Mouse (Mus musculus): ENCODE measurements at regions not wholly inside any gene's neighbourhood (a gene's known extent, or its start where the extent isn't known, plus 50 kb on each side); places are given as distances from the start of the nearest gene placed in this dataset.
"Not testable (repeated sequence)": the region's sequence is repeated elsewhere in the genome, so short reads cannot be mapped to it uniquely, and the experiment has no call there.

DNA sequence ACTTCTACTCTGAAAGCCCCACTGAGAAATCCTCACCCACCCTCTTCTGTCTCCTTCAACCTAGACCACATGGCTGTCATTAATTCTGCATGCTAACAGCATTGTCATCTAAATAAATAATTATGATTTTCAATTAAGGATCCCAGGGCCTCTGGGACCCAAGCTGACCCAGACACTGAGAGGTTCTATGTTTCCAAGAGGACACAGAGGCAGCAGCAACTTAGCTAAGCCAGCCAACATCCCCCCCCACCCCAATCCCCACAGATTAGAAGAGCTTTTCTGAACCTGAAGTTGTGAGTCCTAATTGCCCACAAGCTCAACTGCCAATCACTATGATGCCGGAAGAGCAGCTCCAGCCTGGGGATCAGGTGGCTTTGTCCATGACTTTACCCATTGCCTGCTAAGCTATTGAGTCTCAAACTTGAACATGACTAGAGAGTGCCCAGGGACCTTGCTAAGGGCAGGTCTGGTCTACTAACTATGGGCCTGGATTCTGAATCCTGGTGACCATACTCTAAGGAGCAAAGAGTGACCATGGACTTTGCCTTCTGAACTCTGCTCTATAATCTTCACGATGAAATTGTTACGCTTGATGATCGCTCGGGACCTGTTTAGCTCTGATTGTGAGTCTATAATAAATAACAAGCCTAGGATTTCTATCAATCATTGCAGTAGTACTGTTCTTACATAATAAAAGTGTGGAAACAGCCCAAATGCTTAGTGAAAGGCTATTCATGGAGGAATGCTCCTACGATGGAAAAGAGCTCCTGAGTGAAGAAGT, 115.4 kb downstream of the Dmrta2 start:
- no peaks in the 10 kb centered on the region for H3K4me1 ChIP-seq (ENCODE audit: control insufficient read depth, insufficient read depth, low read length)
- 89% methylated on average over 6 of the region's 6 CpGs for WGBS

DNA sequence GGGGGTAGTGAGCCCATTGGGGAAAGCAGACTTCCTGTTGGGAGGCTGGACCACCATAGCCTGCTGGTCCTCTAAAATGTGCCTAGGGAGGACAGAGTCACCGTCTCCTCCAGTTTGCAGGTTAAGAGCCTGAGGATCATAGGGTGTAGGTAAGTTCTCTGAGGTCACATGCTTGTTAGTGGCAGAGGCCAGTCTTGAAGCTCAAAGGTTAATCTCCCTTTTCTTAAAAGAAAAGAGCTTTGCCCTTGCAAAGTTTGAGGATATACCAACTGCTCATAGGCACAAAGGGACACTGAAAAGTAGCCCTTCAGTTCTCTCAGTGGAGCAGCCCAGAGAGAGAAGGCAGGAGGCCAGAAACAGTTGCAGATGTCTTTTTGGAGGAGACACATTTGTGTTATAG, 116.7 kb downstream of the Dmrta2 start:
- WGBS: 88% methylated on average over 1 of the region's 1 CpGs
- H3K27ac ChIP-seq (replicated peaks; ENCODE audit: insufficient read depth, low read depth, low read length): no peak overlapping the region
- no peak for TF ChIP-seq CTCF (IDR thresholded peaks at IDR 0.05; ENCODE audit: low read depth, low read length)
- TF ChIP-seq POLR2A (IDR thresholded peaks at IDR 0.05; ENCODE audit: extremely low read depth, insufficient read depth, low read length): no peak
- H3K9ac ChIP-seq (ENCODE audit: low read depth, low read length): no peak overlapping the region
- no peaks in the 10 kb centered on the region for H3K36me3 ChIP-seq (ENCODE audit: control insufficient read depth, insufficient read depth, low read length)
- H3K79me2 ChIP-seq (ENCODE audit: control insufficient read depth, insufficient read depth, low read length): no peaks in the 10 kb centered on the region
- no peak for DNase-seq (ENCODE audit: extremely low read depth, low read depth, low spot score)
- no peak overlapping the region for H3K4me3 ChIP-seq (ENCODE audit: insufficient read depth, low read depth, low read length)
- H3K27me3 ChIP-seq (ENCODE audit: control insufficient read depth, insufficient read depth, low read length): no peaks in the 10 kb centered on the region
- no peaks in the 10 kb centered on the region for H3K4me1 ChIP-seq (ENCODE audit: control insufficient read depth, insufficient read depth, low read length)

More for the DNA sequence above, 115.4 kb downstream of the Dmrta2 start:
- H3K79me2 ChIP-seq (ENCODE audit: control insufficient read depth, insufficient read depth, low read length): no peaks in the 10 kb centered on the region
- H3K27me3 ChIP-seq (ENCODE audit: control insufficient read depth, insufficient read depth, low read length): no peaks in the 10 kb centered on the region
- DNase-seq (ENCODE audit: extremely low read depth, low read depth, low spot score): no peak
- no peak overlapping the region for H3K4me3 ChIP-seq (ENCODE audit: insufficient read depth, low read depth, low read length)
- H3K36me3 ChIP-seq (ENCODE audit: control insufficient read depth, insufficient read depth, low read length): no peaks in the 10 kb centered on the region
- no peak overlapping the region for H3K27ac ChIP-seq (replicated peaks; ENCODE audit: insufficient read depth, low read depth, low read length)
- TF ChIP-seq POLR2A (IDR thresholded peaks at IDR 0.05; ENCODE audit: extremely low read depth, insufficient read depth, low read length) (no peak), CTCF (IDR thresholded peaks at IDR 0.05; ENCODE audit: low read depth, low read length) (no peak)
- H3K9ac ChIP-seq (ENCODE audit: low read depth, low read length): no peak overlapping the region

DNA sequence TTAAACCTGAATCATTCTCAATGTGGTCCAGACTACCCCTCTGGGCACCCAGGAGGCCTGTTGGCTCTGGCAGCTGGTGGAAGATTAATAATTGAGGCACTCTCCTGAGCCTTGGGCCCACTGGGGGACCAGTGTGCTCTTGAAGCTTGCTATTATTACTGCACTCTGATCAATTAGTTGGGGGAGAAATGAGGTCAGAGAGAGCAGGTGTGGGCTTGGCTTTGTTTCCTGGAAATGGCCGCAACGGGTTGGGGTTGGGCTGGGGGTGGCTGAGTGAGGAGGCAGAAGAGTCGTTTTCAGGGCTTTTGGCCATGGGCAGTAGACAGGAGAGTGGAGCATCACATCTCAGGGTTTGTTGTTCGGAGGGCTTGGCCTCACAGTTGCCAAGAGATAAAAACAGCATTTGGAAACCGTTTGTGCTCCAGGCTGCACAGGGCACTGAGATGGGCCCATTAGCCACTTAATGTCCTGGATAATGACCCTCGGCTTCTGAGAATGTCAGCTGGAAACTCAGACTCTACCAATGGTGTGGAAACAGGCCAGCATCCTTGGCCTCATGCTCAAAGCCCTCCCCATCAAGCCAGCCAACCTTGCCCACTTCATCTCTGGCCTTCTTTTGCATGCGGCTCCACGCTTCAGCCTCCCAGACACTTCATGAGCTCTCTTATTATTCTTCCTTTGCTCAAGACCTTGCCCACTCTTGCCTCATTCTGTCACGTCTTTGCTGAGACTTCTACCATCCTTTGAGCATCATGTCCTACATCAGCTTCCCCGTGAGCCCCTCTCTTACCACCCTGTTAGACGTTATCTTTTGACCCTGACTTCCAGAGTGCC, 118.1 kb downstream of the Dmrta2 start:
- no peak overlapping the region for H3K4me3 ChIP-seq (ENCODE audit: insufficient read depth, low read depth, low read length)
- H3K9ac ChIP-seq (ENCODE audit: low read depth, low read length): no peak overlapping the region
- TF ChIP-seq POLR2A (IDR thresholded peaks at IDR 0.05; ENCODE audit: extremely low read depth, insufficient read depth, low read length): no peak
- TF ChIP-seq CTCF (IDR thresholded peaks at IDR 0.05; ENCODE audit: low read depth, low read length): no peak
- H3K27ac ChIP-seq (replicated peaks; ENCODE audit: insufficient read depth, low read depth, low read length): no peak overlapping the region
- no peaks in the 10 kb centered on the region for H3K36me3 ChIP-seq (ENCODE audit: control insufficient read depth, insufficient read depth, low read length)
- H3K27me3 ChIP-seq (ENCODE audit: control insufficient read depth, insufficient read depth, low read length): no peaks in the 10 kb centered on the region
- WGBS: 77% methylated on average over 11 of the region's 11 CpGs
- H3K4me1 ChIP-seq (ENCODE audit: control insufficient read depth, insufficient read depth, low read length): no peaks in the 10 kb centered on the region
- DNase-seq (ENCODE audit: extremely low read depth, low read depth, low spot score): no peak
- no peaks in the 10 kb centered on the region for H3K79me2 ChIP-seq (ENCODE audit: control insufficient read depth, insufficient read depth, low read length)

DNA sequence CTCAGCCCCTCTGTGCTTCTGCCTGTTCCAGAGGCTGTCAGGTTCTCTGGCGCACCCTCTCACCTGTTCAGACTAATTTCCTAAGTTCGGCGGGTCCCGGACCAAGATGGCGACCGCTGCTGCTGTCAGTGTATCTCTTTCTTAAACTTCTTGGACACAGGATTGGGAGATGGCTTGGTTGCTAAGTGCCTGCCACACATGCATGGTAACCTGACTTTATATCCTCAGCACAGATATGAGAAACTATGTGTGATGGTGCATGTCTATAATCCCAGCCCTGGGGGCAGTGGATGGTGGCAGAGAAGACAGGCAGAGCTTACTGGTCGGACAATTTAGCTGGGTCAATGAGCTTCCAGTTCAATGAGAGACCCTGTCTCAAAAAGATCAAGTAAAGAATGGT, 126.3 kb downstream of the Dmrta2 start:
- not testable (repeated sequence) for H3K27ac ChIP-seq (replicated peaks; ENCODE audit: insufficient read depth, low read depth, low read length); H3K36me3 ChIP-seq (ENCODE audit: control insufficient read depth, insufficient read depth, low read length); DNase-seq (ENCODE audit: extremely low read depth, low read depth, low spot score); H3K4me1 ChIP-seq (ENCODE audit: control insufficient read depth, insufficient read depth, low read length); H3K9ac ChIP-seq (ENCODE audit: low read depth, low read length); H3K79me2 ChIP-seq (ENCODE audit: control insufficient read depth, insufficient read depth, low read length); H3K4me3 ChIP-seq (ENCODE audit: insufficient read depth, low read depth, low read length); H3K27me3 ChIP-seq (ENCODE audit: control insufficient read depth, insufficient read depth, low read length)
- WGBS: 90% methylated on average over 7 of the region's 7 CpGs

DNA sequence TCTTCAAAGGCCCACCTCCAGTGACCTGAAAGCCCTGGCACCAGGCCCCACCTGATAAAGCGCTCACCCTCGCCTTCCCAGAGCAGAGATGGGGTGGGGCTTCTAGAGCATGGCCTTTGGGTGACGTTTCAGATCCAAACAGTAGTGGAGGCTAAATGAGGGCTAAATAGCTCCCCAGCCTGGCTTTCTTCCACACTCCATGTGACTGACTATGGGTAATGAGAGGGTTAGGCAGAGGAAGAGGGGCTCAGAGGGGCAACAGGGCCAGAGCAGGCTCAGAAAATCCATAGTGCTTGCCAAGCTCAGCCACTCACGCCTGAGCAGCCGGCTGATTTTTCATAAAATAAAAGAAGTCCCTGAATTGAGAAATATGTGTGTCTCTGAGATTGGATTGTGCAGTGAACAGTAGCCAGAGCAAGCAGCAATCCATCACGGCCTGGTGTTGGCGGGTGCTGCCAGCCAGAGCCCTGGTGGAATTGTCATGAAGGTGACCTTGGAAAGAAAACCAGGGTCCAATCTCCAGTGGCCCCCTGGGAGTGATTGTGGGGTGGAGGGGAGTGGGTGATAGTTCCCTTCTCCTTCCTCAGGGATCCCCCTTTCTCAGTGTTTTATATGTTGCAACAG, 128.9 kb downstream of the Dmrta2 start:
- Histone ChIP-seq H3K9ac (ENCODE audit: low read depth, low read length) (no peak overlapping the region), H3K79me2 (ENCODE audit: control insufficient read depth, insufficient read depth, low read length) (no peaks in the 10 kb centered on the region), H3K27ac (replicated peaks; ENCODE audit: insufficient read depth, low read depth, low read length) (no peak overlapping the region), H3K4me3 (ENCODE audit: insufficient read depth, low read depth, low read length) (no peak overlapping the region), H3K27me3 (ENCODE audit: control insufficient read depth, insufficient read depth, low read length) (no peaks in the 10 kb centered on the region), H3K36me3 (ENCODE audit: control insufficient read depth, insufficient read depth, low read length) (no peaks in the 10 kb centered on the region), H3K4me1 (ENCODE audit: control insufficient read depth, insufficient read depth, low read length) (no peaks in the 10 kb centered on the region)
- WGBS: 72% methylated on average over 7 of the region's 7 CpGs
- DNase-seq (ENCODE audit: extremely low read depth, low read depth, low spot score): no peak
- TF ChIP-seq POLR2A (IDR thresholded peaks at IDR 0.05; ENCODE audit: extremely low read depth, insufficient read depth, low read length) (no peak), CTCF (IDR thresholded peaks at IDR 0.05; ENCODE audit: low read depth, low read length) (no peak)

Data from liver, adult 2 months (tissue).